Mouse (Mus musculus) heart, embryonic 16.5 days (tissue): ENCODE data around the gene Adcy10. TPM values are rescaled to one million over a fixed set of nuclear protein-coding genes. Genes with fewer than 3 reads are reported as not detected.

Experiments
- ATAC-seq: fragments of 200-750 bp; cut with Nextera tagmentation; replicated peaks from 2 replicates; pipeline ENCODE4 v1.8.0; 2017; ENCODE audit warnings: moderate number of reproducible peaks; ENCODE audit not compliant: insufficient read depth, low FRiP score; ENCODE audit errors: extremely low read depth
- H3K27ac ChIP-seq: fragments of 300-500 bp; sonication (generic); 2 replicates; pipeline ENCODE4 v1.5.1; 2014; ENCODE audit warnings: mild to moderate bottlenecking, low read length, control low read depth, moderate library complexity
- H3K27me3 ChIP-seq: fragments of 300-500 bp; sonication (generic); 2 replicates; pipeline ENCODE4 v1.6.1; 2014; ENCODE audit warnings: low read length, mixed read lengths; ENCODE audit not compliant: control insufficient read depth, insufficient read depth
- H3K36me3 ChIP-seq: fragments of 300-500 bp; sonication (generic); 2 replicates; pipeline ENCODE4 v1.6.1; 2014; ENCODE audit not compliant: control insufficient read depth, insufficient read depth
- H3K4me1 ChIP-seq: fragments of 300-500 bp; sonication (generic); 2 replicates; pipeline ENCODE4 v1.6.1; 2014; ENCODE audit warnings: low read length, mixed read lengths; ENCODE audit not compliant: control insufficient read depth, insufficient read depth
- H3K4me2 ChIP-seq: fragments of 300-500 bp; sonication (generic); 2 replicates; pipeline ENCODE4 v1.6.1; 2014; ENCODE audit warnings: low read depth, mild to moderate bottlenecking, control low read depth, low read length
- H3K4me3 ChIP-seq: fragments of 300-500 bp; sonication (generic); 2 replicates; pipeline ENCODE4 v1.5.1; 2014; ENCODE audit warnings: mild to moderate bottlenecking, control low read depth, low read length
- H3K9ac ChIP-seq: fragments of 300-500 bp; sonication (generic); 2 replicates; pipeline ENCODE4 v1.6.1; 2014; ENCODE audit warnings: low read length, control low read depth
- H3K9me3 ChIP-seq: fragments of 300-500 bp; sonication (generic); replicated peaks from 2 replicates; pipeline ENCODE4 v1.6.1; 2016; ENCODE audit warnings: low read length; ENCODE audit not compliant: control insufficient read depth
- WGBS: fragments of 180-500 bp; shearing (Covaris S2); extraction: QIAGEN DNeasy Blood & Tissue Kit; methylation state at CpG from one replicate; pipeline ENCODE4 v1.1.7; 2014; 5-methylcytosine and 5-hydroxymethylcytosine counted together
- polyA plus RNA-seq: library from polyadenylated mRNA; unstranded; fragments of >200 nt; fragmentation: Nextera tagmentation; extraction: Ambion mirVana; gene quantifications from 2 replicates; pipeline ENCODE4 v1.2.1, GENCODE M21; 2015

Adcy10 gene
- polyA plus RNA-seq, 1 experiment from 2014 or later = not detected

GRCm38 (mm10) chr1:165460801-165461377 lies 24.1 kb upstream of the Adcy10 start:
- H3K4me2 ChIP-seq = peak overlapping the region; percentile 75
- peak overlapping the region; percentile 85 for H3K9ac ChIP-seq
- H3K9me3 ChIP-seq = no peaks in the 10 kb centered on the region
- peaks cover 12% of the 10 kb centered on the region for H3K4me1 ChIP-seq
- ATAC-seq = peak; percentile 96
- H3K36me3 ChIP-seq = no peaks in the 10 kb centered on the region
- H3K27me3 ChIP-seq = no peaks in the 10 kb centered on the region
- peak overlapping the region; percentile 99 for H3K27ac ChIP-seq
- peak overlapping the region; percentile 97 for H3K4me3 ChIP-seq
- WGBS = under 1% methylated on average over 41 of the region's 41 CpGs

GRCm38 (mm10) chr1:165461681-165462080 lies 23.3 kb upstream of the Adcy10 start:
- peak overlapping the region; percentile 75 for H3K4me2 ChIP-seq
- no peaks in the 10 kb centered on the region for H3K9me3 ChIP-seq
- peak overlapping the region; percentile 85 for H3K9ac ChIP-seq
- WGBS = 3% methylated on average over 9 of the region's 9 CpGs
- ATAC-seq = no peak
- peaks cover 12% of the 10 kb centered on the region for H3K4me1 ChIP-seq
- no peaks in the 10 kb centered on the region for H3K36me3 ChIP-seq
- peak overlapping the region; percentile 92 for H3K27ac ChIP-seq
- H3K27me3 ChIP-seq = no peaks in the 10 kb centered on the region
- H3K4me3 ChIP-seq = peak overlapping the region; percentile 97

GRCm38 (mm10) chr1:165462861-165463260 lies 22.1 kb upstream of the Adcy10 start:
- 74% methylated on average over 1 of the region's 1 CpGs for WGBS
- ATAC-seq = no peak
- Histone ChIP-seq H3K36me3 (no peaks in the 10 kb centered on the region), H3K9ac (no peak overlapping the region), H3K4me1 (peaks cover 12% of the 10 kb centered on the region), H3K4me2 (peak overlapping the region; percentile 55), H3K9me3 (no peaks in the 10 kb centered on the region), H3K4me3 (no peak overlapping the region), H3K27ac (no peak overlapping the region), H3K27me3 (no peaks in the 10 kb centered on the region)

GRCm38 (mm10) chr1:165464574-165464973 lies 20.4 kb upstream of the Adcy10 start:
- Histone ChIP-seq H3K4me3 (no peak overlapping the region), H3K27me3 (no peaks in the 10 kb centered on the region), H3K36me3 (no peaks in the 10 kb centered on the region), H3K9me3 (no peaks in the 10 kb centered on the region), H3K9ac (no peak overlapping the region), H3K27ac (no peak overlapping the region), H3K4me1 (peaks cover 5% of the 10 kb centered on the region), H3K4me2 (no peak overlapping the region)
- no peak for ATAC-seq
- WGBS = 81% methylated on average over 3 of the region's 3 CpGs

GRCm38 (mm10) chr1:165468971-165469370 lies 16.0 kb upstream of the Adcy10 start:
- no peaks in the 10 kb centered on the region for H3K36me3 ChIP-seq
- H3K4me2 ChIP-seq = no peak overlapping the region
- H3K4me1 ChIP-seq = peaks cover 5% of the 10 kb centered on the region; the same call in 1 of the 2 replicates
- no peak overlapping the region for H3K27ac ChIP-seq
- no peak overlapping the region for H3K4me3 ChIP-seq
- no peak for ATAC-seq
- H3K9ac ChIP-seq = no peak overlapping the region
- no peaks in the 10 kb centered on the region for H3K9me3 ChIP-seq
- H3K27me3 ChIP-seq = no peaks in the 10 kb centered on the region

- Histone ChIP-seq H3K4me2 (no peak overlapping the region), H3K4me1 (peaks cover 5% of the 10 kb centered on the region; the same call in 1 of the 2 replicates), H3K9ac (no peak overlapping the region), H3K9me3 (no peaks in the 10 kb centered on the region), H3K4me3 (no peak overlapping the region), H3K36me3 (no peaks in the 10 kb centered on the region), H3K27ac (no peak overlapping the region), H3K27me3 (no peaks in the 10 kb centered on the region)
- no peak for ATAC-seq
These were observed 15.3 kb upstream of the Adcy10 start for GRCm38 (mm10) chr1:165469717-165470116.

- H3K27ac ChIP-seq = no peak overlapping the region
- H3K9ac ChIP-seq = no peak overlapping the region
- H3K4me3 ChIP-seq = no peak overlapping the region
- peaks cover 5% of the 10 kb centered on the region; the same call in 1 of the 2 replicates for H3K4me1 ChIP-seq
- no peak overlapping the region for H3K4me2 ChIP-seq
- no peaks in the 10 kb centered on the region for H3K36me3 ChIP-seq
- no peak for ATAC-seq
- no peaks in the 10 kb centered on the region for H3K27me3 ChIP-seq
- WGBS = 62% methylated on average over 1 of the region's 1 CpGs
- H3K9me3 ChIP-seq = no peaks in the 10 kb centered on the region
These were observed 13.5 kb upstream of the Adcy10 start for GRCm38 (mm10) chr1:165471490-165471889.

GRCm38 (mm10) chr1:165486108-165486507 lies 1.1 kb downstream of the Adcy10 start:
- H3K36me3 ChIP-seq = peaks cover 3% of the 10 kb centered on the region; the same call in 1 of the 2 replicates
- WGBS = 87% methylated on average over 2 of the region's 2 CpGs
- no peaks in the 10 kb centered on the region for H3K9me3 ChIP-seq
- H3K4me2 ChIP-seq = no peak overlapping the region
- no peaks in the 10 kb centered on the region for H3K27me3 ChIP-seq
- no peaks in the 10 kb centered on the region for H3K4me1 ChIP-seq
- no peak for ATAC-seq
- H3K9ac ChIP-seq = no peak overlapping the region
- no peak overlapping the region for H3K27ac ChIP-seq
- H3K4me3 ChIP-seq = no peak overlapping the region

GRCm38 (mm10) chr1:165489197-165489596 lies 4.2 kb downstream of the Adcy10 start:
- H3K9me3 ChIP-seq = no peaks in the 10 kb centered on the region

More at GRCm38 (mm10) chr1:165489197-165489596, 4.2 kb downstream of the Adcy10 start:
- Histone ChIP-seq H3K27me3 (no peaks in the 10 kb centered on the region), H3K4me2 (no peak overlapping the region), H3K36me3 (no peaks in the 10 kb centered on the region), H3K4me3 (no peak overlapping the region), H3K4me1 (no peaks in the 10 kb centered on the region), H3K9ac (no peak overlapping the region), H3K27ac (no peak overlapping the region)
- no peak for ATAC-seq
- WGBS = 75% methylated on average over 4 of the region's 4 CpGs
